Mouse (Mus musculus) erythroblast, embryonic 14.5 days (primary cell): ENCODE results near the gene Rassf1.

ENCODE experiments used
- GATA1 ChIP-seq: IDR thresholded peaks from 2 replicates; pipeline ENCODE4 v1.6.1; 2012; ENCODE audit warnings: low read length, inconsistent platforms, mixed read lengths
- TAL1 ChIP-seq: IDR thresholded peaks from 3 replicates; pipeline ENCODE4 v1.6.1; 2012; ENCODE audit warnings: low read length, inconsistent platforms, mixed read lengths

DNA sequence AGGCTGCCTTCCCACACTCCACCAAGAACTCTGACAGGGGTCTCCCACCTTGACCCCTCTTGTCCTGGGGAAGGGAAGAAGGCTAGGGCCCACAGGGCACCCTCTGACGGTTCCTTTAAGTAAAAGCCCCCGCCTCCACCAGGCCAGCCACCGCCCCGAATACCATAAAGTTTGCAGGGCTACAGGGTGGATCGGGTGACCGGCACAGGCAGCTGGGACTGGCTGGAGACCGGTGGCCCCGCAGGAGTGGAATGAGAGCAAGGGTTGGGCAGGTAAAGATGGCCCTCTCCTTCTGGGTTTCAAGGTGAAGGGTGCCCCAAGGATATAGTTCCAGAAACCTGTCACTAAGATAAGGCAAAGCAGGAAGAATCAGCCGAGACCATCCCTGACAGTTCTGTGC lies 55.2 kb downstream of the Rassf1 start:
- TF ChIP-seq GATA1 (no peak), TAL1 (no peak)
